Mouse (Mus musculus): ENCODE measurements around the gene Klk7. TPM values are rescaled to one million over a fixed set of nuclear protein-coding genes. Genes with fewer than 3 reads are reported as not detected.

Gene Klk7
- polyA plus RNA-seq, 1 experiment: 0.84 TPM

DNA sequence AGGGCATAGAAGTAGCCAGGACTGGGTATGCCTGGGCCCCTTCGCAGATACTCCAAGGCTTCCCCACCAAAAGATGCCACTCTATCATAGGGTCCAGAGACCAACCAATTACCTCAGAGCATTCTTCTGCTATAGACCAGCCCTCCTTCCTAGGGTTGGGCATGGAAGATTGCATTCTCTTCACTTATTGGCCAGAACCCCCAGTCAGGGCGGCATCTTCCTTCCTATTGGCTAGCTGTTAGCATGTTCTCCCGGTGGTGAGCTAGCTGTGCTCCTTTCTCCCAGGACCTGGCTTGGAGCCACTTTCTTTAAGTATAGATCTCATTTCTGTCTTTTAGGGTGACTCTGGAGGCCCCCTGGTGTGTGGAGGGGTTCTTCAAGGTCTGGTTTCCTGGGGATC lies 38.2 kb upstream of the Klk7 start:
- no peaks in the 10 kb centered on the region for H3K27me3 ChIP-seq (ENCODE audit: control insufficient read depth, insufficient read depth, low read length, poor library complexity, severe bottlenecking)
- no peak overlapping the region for H3K4me3 ChIP-seq (ENCODE audit: low read depth, low read length)
- H3K9ac ChIP-seq (ENCODE audit: low read depth, poor library complexity, severe bottlenecking): no peak overlapping the region
- H3K4me1 ChIP-seq (ENCODE audit: control insufficient read depth, insufficient read depth, low read length): peaks cover 6% of the 10 kb centered on the region
- no peak overlapping the region for H3K27ac ChIP-seq (ENCODE audit: insufficient read depth, low read length)
- TF ChIP-seq POLR2A (IDR thresholded peaks at IDR 0.05; ENCODE audit: insufficient read depth, low read length) (no peak), EP300 (IDR thresholded peaks at IDR 0.05; ENCODE audit: insufficient read depth, low read depth, low read length) (no peak), CTCF (IDR thresholded peaks at IDR 0.05; ENCODE audit: low read depth, low read length) (no peak)
- H3K36me3 ChIP-seq (ENCODE audit: control insufficient read depth, insufficient read depth, low read length, poor library complexity, severe bottlenecking): no peaks in the 10 kb centered on the region
- no peaks in the 10 kb centered on the region for H3K9me3 ChIP-seq (replicated peaks; ENCODE audit: control insufficient read depth, insufficient read depth, low read length, poor library complexity, severe bottlenecking)

DNA sequence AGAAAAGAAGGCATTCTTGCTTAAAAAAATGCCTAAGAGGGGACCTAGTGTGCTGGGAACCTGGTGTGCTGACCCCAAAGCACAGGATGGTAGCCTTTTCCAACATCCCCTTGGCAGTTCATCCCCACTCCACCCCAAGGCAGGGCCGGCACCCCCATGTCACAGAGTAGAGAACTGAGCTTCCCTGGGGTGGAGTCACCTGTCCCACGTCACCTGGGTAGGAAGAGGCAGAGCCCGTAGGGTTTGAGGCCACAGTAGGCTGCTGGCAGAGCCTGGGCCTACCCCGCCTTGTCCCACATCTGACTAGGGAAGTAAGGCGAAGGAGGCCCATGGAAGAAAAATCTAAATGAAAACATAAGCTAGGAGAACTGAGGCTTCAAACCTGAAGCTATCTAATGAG lies 36.7 kb upstream of the Klk7 start, which contains the start of gene Klk11:
Gene Klk11, plus strand, starts transcription at position 241 of the 400 bp plus-strand sequence.
- Histone ChIP-seq H3K4me1 (ENCODE audit: control insufficient read depth, insufficient read depth, low read length) (peaks cover 3% of the 10 kb centered on the region), H3K36me3 (ENCODE audit: control insufficient read depth, insufficient read depth, low read length, poor library complexity, severe bottlenecking) (no peaks in the 10 kb centered on the region), H3K27me3 (ENCODE audit: control insufficient read depth, insufficient read depth, low read length, poor library complexity, severe bottlenecking) (no peaks in the 10 kb centered on the region), H3K27ac (ENCODE audit: insufficient read depth, low read length) (peak within 1 kb of the TSS; percentile 38), H3K9ac (ENCODE audit: low read depth, poor library complexity, severe bottlenecking) (peak within 1 kb of the TSS; percentile 19; the same call in 1 of the 2 replicates), H3K4me3 (ENCODE audit: low read depth, low read length) (no peak within 1 kb of the TSS), H3K9me3 (replicated peaks; ENCODE audit: control insufficient read depth, insufficient read depth, low read length, poor library complexity, severe bottlenecking) (no peaks in the 10 kb centered on the region)
- TF ChIP-seq EP300 (IDR thresholded peaks at IDR 0.05; ENCODE audit: insufficient read depth, low read depth, low read length): no peak
- no peak for TF ChIP-seq CTCF (IDR thresholded peaks at IDR 0.05; ENCODE audit: low read depth, low read length)
- TF ChIP-seq POLR2A (IDR thresholded peaks at IDR 0.05; ENCODE audit: insufficient read depth, low read length): no peak

DNA sequence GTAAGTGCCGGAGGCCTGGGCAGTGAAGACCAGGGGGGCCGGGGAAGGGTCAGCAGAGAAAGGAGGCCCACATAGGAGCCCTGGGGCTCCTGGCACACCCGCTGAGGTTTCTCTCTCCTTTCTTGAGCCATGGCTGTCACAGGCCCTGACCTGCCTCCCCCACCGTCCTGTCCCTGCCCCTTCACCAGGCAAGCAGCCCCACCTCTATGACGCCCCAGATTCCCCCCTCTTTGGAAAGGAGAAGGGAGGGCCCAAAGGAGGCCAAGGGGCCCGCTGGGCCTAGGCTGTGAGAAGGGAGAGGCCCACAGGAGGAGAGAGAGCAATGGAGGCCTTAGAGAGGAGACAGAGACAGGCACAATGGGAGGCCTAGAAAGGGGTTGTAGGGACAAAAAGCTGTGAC lies 36.3 kb upstream of the Klk7 start:
- H3K36me3 ChIP-seq (ENCODE audit: control insufficient read depth, insufficient read depth, low read length, poor library complexity, severe bottlenecking): no peaks in the 10 kb centered on the region
- H3K9me3 ChIP-seq (replicated peaks; ENCODE audit: control insufficient read depth, insufficient read depth, low read length, poor library complexity, severe bottlenecking): no peaks in the 10 kb centered on the region
- peak overlapping the region; percentile 19; the same call in 1 of the 2 replicates for H3K9ac ChIP-seq (ENCODE audit: low read depth, poor library complexity, severe bottlenecking)
- H3K27ac ChIP-seq (ENCODE audit: insufficient read depth, low read length): no peak overlapping the region
- TF ChIP-seq CTCF (IDR thresholded peaks at IDR 0.05; ENCODE audit: low read depth, low read length): no peak
- no peak for TF ChIP-seq EP300 (IDR thresholded peaks at IDR 0.05; ENCODE audit: insufficient read depth, low read depth, low read length)
- TF ChIP-seq POLR2A (IDR thresholded peaks at IDR 0.05; ENCODE audit: insufficient read depth, low read length): no peak
- H3K27me3 ChIP-seq (ENCODE audit: control insufficient read depth, insufficient read depth, low read length, poor library complexity, severe bottlenecking): no peaks in the 10 kb centered on the region
- H3K4me3 ChIP-seq (ENCODE audit: low read depth, low read length): no peak overlapping the region
- H3K4me1 ChIP-seq (ENCODE audit: control insufficient read depth, insufficient read depth, low read length): peaks cover 5% of the 10 kb centered on the region

DNA sequence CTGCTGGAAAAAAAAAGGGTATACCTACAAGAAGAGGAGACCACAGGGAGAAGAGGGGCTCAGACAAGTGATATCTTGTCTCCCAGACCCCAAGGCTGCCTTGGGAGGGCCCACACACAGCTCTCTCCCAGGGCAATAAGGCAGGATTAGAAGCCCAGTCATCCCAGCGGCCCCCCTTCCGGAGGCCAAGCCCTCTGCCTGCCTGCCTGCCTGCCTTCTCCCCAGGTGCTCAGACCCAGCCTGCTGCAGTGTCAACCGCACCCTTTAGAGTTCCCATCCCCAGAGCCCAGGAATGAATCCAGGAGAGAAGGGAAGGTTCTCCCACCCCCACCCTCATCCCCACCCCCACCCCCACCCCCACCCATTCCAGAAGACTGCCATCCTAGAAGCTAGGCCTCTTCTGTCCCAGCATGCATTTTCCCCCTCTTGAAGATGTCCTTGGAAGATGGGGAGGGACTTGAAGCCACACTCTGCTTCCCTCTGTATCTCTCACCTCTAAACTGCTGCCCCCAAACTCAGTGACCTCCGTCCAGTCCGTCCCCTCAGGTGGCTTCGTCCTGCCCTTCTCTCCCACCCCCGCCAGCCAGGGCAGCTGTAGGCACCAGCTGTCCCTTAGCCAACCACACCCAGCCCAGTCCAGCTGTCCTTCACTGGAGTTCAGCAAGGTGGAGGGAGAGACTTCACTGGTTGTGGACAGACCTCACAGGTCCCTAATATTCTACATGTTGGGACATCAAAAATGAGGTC lies 35.6 kb upstream of the Klk7 start:
- Histone ChIP-seq H3K27me3 (ENCODE audit: control insufficient read depth, insufficient read depth, low read length, poor library complexity, severe bottlenecking) (no peaks in the 10 kb centered on the region), H3K9me3 (replicated peaks; ENCODE audit: control insufficient read depth, insufficient read depth, low read length, poor library complexity, severe bottlenecking) (no peaks in the 10 kb centered on the region), H3K36me3 (ENCODE audit: control insufficient read depth, insufficient read depth, low read length, poor library complexity, severe bottlenecking) (no peaks in the 10 kb centered on the region), H3K9ac (ENCODE audit: low read depth, poor library complexity, severe bottlenecking) (peak overlapping the region; percentile 19; the same call in 1 of the 2 replicates), H3K27ac (ENCODE audit: insufficient read depth, low read length) (peak overlapping the region; percentile 38), H3K4me3 (ENCODE audit: low read depth, low read length) (no peak overlapping the region), H3K4me1 (ENCODE audit: control insufficient read depth, insufficient read depth, low read length) (peaks cover 7% of the 10 kb centered on the region)
- no peak for TF ChIP-seq EP300 (IDR thresholded peaks at IDR 0.05; ENCODE audit: insufficient read depth, low read depth, low read length)
- TF ChIP-seq CTCF (IDR thresholded peaks at IDR 0.05; ENCODE audit: low read depth, low read length): no peak
- TF ChIP-seq POLR2A (IDR thresholded peaks at IDR 0.05; ENCODE audit: insufficient read depth, low read length): no peak

DNA sequence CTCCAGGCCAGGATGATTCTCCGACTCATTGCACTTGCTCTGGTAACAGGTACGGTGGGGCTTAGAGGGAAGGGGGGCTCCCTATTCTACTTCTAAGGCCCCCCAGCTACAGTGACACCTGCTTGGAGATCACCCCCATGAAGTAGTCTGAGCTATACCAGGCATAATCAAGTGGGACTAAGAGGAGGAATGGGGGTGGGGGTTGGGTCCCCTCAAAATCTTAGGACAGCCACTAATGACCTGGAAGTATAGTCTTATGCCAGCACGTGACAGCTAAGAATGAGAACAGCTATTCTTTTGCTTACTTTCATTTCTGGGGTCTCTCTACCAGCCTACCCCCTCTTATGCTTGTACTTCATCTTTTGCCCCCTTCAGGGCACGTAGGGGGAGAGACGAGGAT lies 34.6 kb upstream of the Klk7 start:
- Histone ChIP-seq H3K27ac (ENCODE audit: insufficient read depth, low read length) (no peak overlapping the region), H3K36me3 (ENCODE audit: control insufficient read depth, insufficient read depth, low read length, poor library complexity, severe bottlenecking) (no peaks in the 10 kb centered on the region), H3K9ac (ENCODE audit: low read depth, poor library complexity, severe bottlenecking) (no peak overlapping the region), H3K4me3 (ENCODE audit: low read depth, low read length) (no peak overlapping the region), H3K4me1 (ENCODE audit: control insufficient read depth, insufficient read depth, low read length) (peaks cover 12% of the 10 kb centered on the region), H3K9me3 (replicated peaks; ENCODE audit: control insufficient read depth, insufficient read depth, low read length, poor library complexity, severe bottlenecking) (no peaks in the 10 kb centered on the region), H3K27me3 (ENCODE audit: control insufficient read depth, insufficient read depth, low read length, poor library complexity, severe bottlenecking) (no peaks in the 10 kb centered on the region)
- TF ChIP-seq POLR2A (IDR thresholded peaks at IDR 0.05; ENCODE audit: insufficient read depth, low read length) (no peak), CTCF (IDR thresholded peaks at IDR 0.05; ENCODE audit: low read depth, low read length) (no peak), EP300 (IDR thresholded peaks at IDR 0.05; ENCODE audit: insufficient read depth, low read depth, low read length) (no peak)

DNA sequence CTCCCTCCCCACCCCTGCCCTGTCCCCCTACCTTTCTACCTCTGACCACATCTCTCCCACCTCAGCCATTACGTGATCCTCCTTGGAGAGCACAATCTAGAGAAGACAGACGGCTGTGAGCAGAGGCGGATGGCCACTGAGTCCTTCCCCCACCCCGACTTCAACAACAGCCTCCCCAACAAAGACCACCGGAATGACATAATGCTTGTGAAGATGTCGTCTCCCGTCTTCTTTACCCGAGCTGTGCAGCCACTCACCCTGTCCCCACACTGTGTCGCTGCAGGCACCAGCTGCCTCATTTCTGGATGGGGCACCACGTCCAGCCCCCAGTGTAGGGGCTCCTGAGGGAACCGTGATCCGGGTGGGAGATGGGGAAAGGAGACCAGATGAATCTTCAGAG lies 33.7 kb upstream of the Klk7 start:
- Histone ChIP-seq H3K4me3 (ENCODE audit: low read depth, low read length) (no peak overlapping the region), H3K36me3 (ENCODE audit: control insufficient read depth, insufficient read depth, low read length, poor library complexity, severe bottlenecking) (no peaks in the 10 kb centered on the region), H3K4me1 (ENCODE audit: control insufficient read depth, insufficient read depth, low read length) (peaks cover 12% of the 10 kb centered on the region), H3K9me3 (replicated peaks; ENCODE audit: control insufficient read depth, insufficient read depth, low read length, poor library complexity, severe bottlenecking) (no peaks in the 10 kb centered on the region), H3K9ac (ENCODE audit: low read depth, poor library complexity, severe bottlenecking) (no peak overlapping the region), H3K27ac (ENCODE audit: insufficient read depth, low read length) (no peak overlapping the region), H3K27me3 (ENCODE audit: control insufficient read depth, insufficient read depth, low read length, poor library complexity, severe bottlenecking) (no peaks in the 10 kb centered on the region)
- TF ChIP-seq CTCF (IDR thresholded peaks at IDR 0.05; ENCODE audit: low read depth, low read length) (no peak), POLR2A (IDR thresholded peaks at IDR 0.05; ENCODE audit: insufficient read depth, low read length) (no peak)

Measured in ES-Bruce4 (cell line).